Comparison of ENCODE assay signal across 18 mouse cellular contexts in the genomic region with DNA sequence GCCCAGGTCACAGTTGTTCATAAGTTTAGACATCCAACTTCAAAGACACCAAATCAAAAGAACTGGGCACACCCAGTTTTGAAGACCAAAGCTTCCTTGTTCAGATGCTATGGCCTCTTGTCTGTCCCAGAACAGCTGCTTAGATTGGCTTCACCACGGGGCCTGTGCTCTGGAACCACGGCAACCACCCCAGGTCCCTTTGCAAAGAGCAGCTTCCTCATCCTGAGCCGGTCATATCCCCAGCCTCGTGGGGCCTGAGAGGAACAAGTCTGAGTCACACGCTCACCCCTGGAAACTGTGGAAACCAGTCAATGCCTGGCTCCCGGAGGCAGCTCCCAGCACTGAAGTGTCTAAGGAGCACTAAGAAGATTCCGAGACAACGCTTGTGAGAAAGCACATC.
DNase-seq lines count a peak whose midpoint lies in the region; ATAC-seq and TF ChIP-seq lines count a peak whose summit lies in the region.
"Had no signal": no experiment of that assay in that cellular context is flagged by ENCODE, and none has a peak within 500 bp of the region (broad histone marks: within the 10 kb centered on the region; RNA-seq: fewer than 3 reads in every experiment).

No protein-coding gene starts in this region.

- H3K9ac ChIP-seq in lung, postnatal 0 days (replicated peaks; ENCODE audit: low read depth): no peak overlapping the region
- H3K9ac ChIP-seq: liver, embryonic 14.5 days; midbrain, embryonic 13.5 days had no signal

- no peak overlapping the region for H3K4me3 ChIP-seq in lung, postnatal 0 days (ENCODE audit: low read depth, low read length)
- H3K4me3 ChIP-seq: midbrain, embryonic 13.5 days had no signal

- H3K4me2 ChIP-seq in lung, postnatal 0 days (replicated peaks; ENCODE audit: low read depth, low read length): no peak overlapping the region
- H3K4me2 ChIP-seq: midbrain, embryonic 13.5 days had no signal

- no peak for ATAC-seq in lung, postnatal 0 days
- peak; percentile 57 to 68 for ATAC-seq in hematopoietic stem cell, adult 5-6 weeks (replicated peaks in 1 of 2; ENCODE audit: insufficient read depth in 1 of 2, low FRiP score in 2 of 2, low TSS enrichment in 1 of 2, low read depth in 1 of 2, poor library complexity in 2 of 2, severe bottlenecking in 2 of 2)
- ATAC-seq: forebrain, embryonic 14.5 days; hindbrain, embryonic 16.5 days; intestine, postnatal 0 days; midbrain, embryonic 13.5 days had no signal

- intact Hi-C loops in gastrocnemius, postnatal 14 days (cut with DNase I; ENCODE audit: low total_unique reads): no loop called here

- H3K4me1 ChIP-seq in lung, postnatal 0 days (ENCODE audit: insufficient read depth, low read depth, low read length): no peaks in the 10 kb centered on the region

- WGBS in lung, postnatal 0 days: 63% methylated on average over 8 of the region's 8 CpGs

- H3K9me3 ChIP-seq in lung, postnatal 0 days (ENCODE audit: low read length): no peaks in the 10 kb centered on the region
- H3K9me3 ChIP-seq: midbrain, embryonic 13.5 days had no signal

- H3K27ac ChIP-seq in lung, postnatal 0 days (ENCODE audit: low read length): no peak overlapping the region
- H3K27ac ChIP-seq: kidney, postnatal 0 days; liver, embryonic 14.5 days; midbrain, embryonic 13.5 days had no signal

- DNase-seq in gastrocnemius, adult 18-20 months (ENCODE audit: low spot score): peak; percentile 29
- no peak for DNase-seq in gastrocnemius, postnatal 14 days
- peak; percentile 30 for DNase-seq in lung, postnatal 0 days (ENCODE audit: low spot score)
- no peak for DNase-seq in lung, postnatal 10 days
- DNase-seq in skeletal muscle tissue, adult 2 months (ENCODE audit: low read depth, low spot score): peak; percentile 52
- no peak for DNase-seq in thymus, postnatal 4 days
- no peak for DNase-seq in urinary bladder, postnatal 36 days (ENCODE audit: low spot score in 2 of 2)
- DNase-seq: B cell, adult 2 months; cerebellum, postnatal 14 days; left cerebral cortex, postnatal 4 days; right cerebral cortex, adult 18-20 months had no signal

- TF ChIP-seq EP300 in lung, postnatal 0 days (IDR thresholded peaks at IDR 0.05): no peak

- no peak for TF ChIP-seq CTCF in lung, postnatal 0 days (IDR thresholded peaks at IDR 0.05)

- no peaks in the 10 kb centered on the region for H3K27me3 ChIP-seq in lung, postnatal 0 days (replicated peaks; ENCODE audit: insufficient read depth, low read length)

- no peaks in the 10 kb centered on the region for H3K36me3 ChIP-seq in lung, postnatal 0 days (ENCODE audit: insufficient read depth, low read length)
- H3K36me3 ChIP-seq: midbrain, embryonic 13.5 days had no signal

Comparison
In these comparisons a context has a peak if more than half of its experiments do, and no peak if none do; other contexts are left out.
1. DNase-seq: peak in gastrocnemius, adult 18-20 months (single experiment), lung, postnatal 0 days (single experiment) and skeletal muscle tissue, adult 2 months (single experiment); none in gastrocnemius, postnatal 14 days (single experiment), lung, postnatal 10 days (single experiment), thymus, postnatal 4 days (single experiment) and urinary bladder, postnatal 36 days (0 of 2).